Mouse (Mus musculus): ENCODE measurements around the gene Ano3. TPM values are rescaled to one million over a fixed set of nuclear protein-coding genes. Genes with fewer than 3 reads are reported as not detected.
"Not testable (repeated sequence)": the region's sequence is repeated elsewhere in the genome, so short reads cannot be mapped to it uniquely, and the experiment has no call there.

Gene Ano3
- polyA plus RNA-seq (2014; fragmentation: Nextera tagmentation; extraction: Ambion mirVana), result 0.18 TPM in 1 of 2 replicates, not detected in the other

DNA sequence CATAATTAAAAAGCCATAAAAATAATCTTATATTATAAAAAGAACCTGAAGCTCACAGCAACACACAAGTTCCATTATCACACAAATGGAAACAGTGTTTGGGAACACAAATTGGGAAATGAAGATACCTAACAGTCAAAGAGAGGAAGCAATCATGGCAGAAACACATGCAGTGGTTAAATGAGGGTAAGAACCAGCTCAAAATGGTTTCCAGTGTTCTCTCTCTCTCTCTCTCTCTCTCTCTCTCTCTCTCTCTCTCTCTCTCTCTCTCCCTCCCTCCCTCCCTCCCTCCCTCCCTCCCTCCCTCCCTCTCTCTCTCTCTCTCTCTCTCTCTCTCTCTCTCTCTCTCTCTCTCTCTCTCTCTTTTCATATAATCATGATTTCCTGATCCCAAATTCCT is at the start of gene Ano3:
Gene Ano3, minus strand, starts transcription at position 101 of the 400 bp plus-strand sequence.
- not testable (repeated sequence) for H3K9ac ChIP-seq (ENCODE audit: low read depth, low read length); H3K36me3 ChIP-seq (ENCODE audit: control insufficient read depth, insufficient read depth, low read length); ATAC-seq (replicated peaks; ENCODE audit: low FRiP score); DNase-seq (ENCODE audit: low spot score); H3K27ac ChIP-seq (ENCODE audit: low read depth, low read length); H3K4me1 ChIP-seq (replicated peaks; ENCODE audit: control insufficient read depth, insufficient read depth, low read length); H3K27me3 ChIP-seq (replicated peaks; ENCODE audit: control insufficient read depth, insufficient read depth, low read length); H3K9me3 ChIP-seq (ENCODE audit: control insufficient read depth, low read length)
- peak within 1 kb of the TSS; percentile 17; the same call in 1 of the 2 replicates for H3K4me3 ChIP-seq (ENCODE audit: low read depth, low read length)
- peak within 1 kb of the TSS; percentile 50 for H3K4me2 ChIP-seq

GRCm38 (mm10) chr2:110990071-110990470 is 39.3 kb upstream of the Ano3 start:
- WGBS, result 68% methylated on average over 1 of the region's 1 CpGs
- Histone ChIP-seq H3K36me3 (ENCODE audit: control insufficient read depth, insufficient read depth, low read length) (no peaks in the 10 kb centered on the region), H3K27me3 (replicated peaks; ENCODE audit: control insufficient read depth, insufficient read depth, low read length) (no peaks in the 10 kb centered on the region), H3K4me1 (replicated peaks; ENCODE audit: control insufficient read depth, insufficient read depth, low read length) (no peaks in the 10 kb centered on the region), H3K27ac (ENCODE audit: low read depth, low read length) (no peak overlapping the region), H3K9ac (ENCODE audit: low read depth, low read length) (no peak overlapping the region), H3K4me2 (no peak overlapping the region), H3K4me3 (ENCODE audit: low read depth, low read length) (no peak overlapping the region), H3K9me3 (ENCODE audit: control insufficient read depth, low read length) (no peaks in the 10 kb centered on the region)
- no peak for DNase-seq (ENCODE audit: low spot score)
- no peak for ATAC-seq (replicated peaks; ENCODE audit: low FRiP score)

GRCm38 (mm10) chr2:110989539-110989938 is 38.8 kb upstream of the Ano3 start:
- Histone ChIP-seq H3K4me2 (no peak overlapping the region), H3K27me3 (replicated peaks; ENCODE audit: control insufficient read depth, insufficient read depth, low read length) (no peaks in the 10 kb centered on the region), H3K4me1 (replicated peaks; ENCODE audit: control insufficient read depth, insufficient read depth, low read length) (no peaks in the 10 kb centered on the region), H3K36me3 (ENCODE audit: control insufficient read depth, insufficient read depth, low read length) (no peaks in the 10 kb centered on the region), H3K9me3 (ENCODE audit: control insufficient read depth, low read length) (no peaks in the 10 kb centered on the region), H3K9ac (ENCODE audit: low read depth, low read length) (no peak overlapping the region), H3K4me3 (ENCODE audit: low read depth, low read length) (no peak overlapping the region), H3K27ac (ENCODE audit: low read depth, low read length) (no peak overlapping the region)
- ATAC-seq (replicated peaks; ENCODE audit: low FRiP score) (no peak), DNase-seq (ENCODE audit: low spot score) (no peak)
- 83% methylated on average over 4 of the region's 4 CpGs for WGBS

DNA sequence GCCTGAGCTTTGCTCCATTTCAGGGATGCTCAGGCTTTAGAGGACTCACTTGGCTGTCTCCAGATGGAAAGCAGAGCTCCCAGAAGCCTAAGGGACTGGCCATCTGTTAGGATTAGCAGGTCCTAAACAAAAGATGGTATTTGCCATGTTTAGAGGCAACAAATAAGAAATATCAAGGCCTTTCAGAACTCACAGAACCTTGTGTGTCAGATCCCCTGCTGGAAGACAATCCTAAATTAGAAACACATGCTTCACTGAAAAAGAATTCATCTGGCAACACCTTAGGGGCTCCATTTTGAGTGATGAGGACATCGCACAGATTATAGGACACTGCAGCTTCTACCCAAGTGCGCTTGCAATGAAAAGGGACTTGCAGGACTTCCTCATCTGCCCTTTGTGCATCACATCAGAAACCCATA is 35.1 kb upstream of the Ano3 start:
- H3K27me3 ChIP-seq (replicated peaks; ENCODE audit: control insufficient read depth, insufficient read depth, low read length), result no peaks in the 10 kb centered on the region
- no peak overlapping the region for H3K4me2 ChIP-seq
- no peak overlapping the region for H3K4me3 ChIP-seq (ENCODE audit: low read depth, low read length)
- WGBS, result 79% methylated on average over 2 of the region's 2 CpGs
- H3K9ac ChIP-seq (ENCODE audit: low read depth, low read length), result no peak overlapping the region
- H3K27ac ChIP-seq (ENCODE audit: low read depth, low read length), result no peak overlapping the region
- H3K9me3 ChIP-seq (ENCODE audit: control insufficient read depth, low read length), result no peaks in the 10 kb centered on the region
- ATAC-seq (replicated peaks; ENCODE audit: low FRiP score) (no peak), DNase-seq (ENCODE audit: low spot score) (no peak)
- no peaks in the 10 kb centered on the region for H3K4me1 ChIP-seq (replicated peaks; ENCODE audit: control insufficient read depth, insufficient read depth, low read length)
- H3K36me3 ChIP-seq (ENCODE audit: control insufficient read depth, insufficient read depth, low read length), result no peaks in the 10 kb centered on the region

- Histone ChIP-seq H3K27ac (ENCODE audit: low read depth, low read length) (no peak overlapping the region), H3K27me3 (replicated peaks; ENCODE audit: control insufficient read depth, insufficient read depth, low read length) (no peaks in the 10 kb centered on the region), H3K4me2 (no peak overlapping the region), H3K9ac (ENCODE audit: low read depth, low read length) (no peak overlapping the region), H3K9me3 (ENCODE audit: control insufficient read depth, low read length) (no peaks in the 10 kb centered on the region), H3K36me3 (ENCODE audit: control insufficient read depth, insufficient read depth, low read length) (no peaks in the 10 kb centered on the region), H3K4me1 (replicated peaks; ENCODE audit: control insufficient read depth, insufficient read depth, low read length) (no peaks in the 10 kb centered on the region), H3K4me3 (ENCODE audit: low read depth, low read length) (no peak overlapping the region)
- no peak; the same call in 1 of the 2 replicates for ATAC-seq (replicated peaks; ENCODE audit: low FRiP score)
- WGBS, result 29% methylated on average over 1 of the region's 1 CpGs
- no peak for DNase-seq (ENCODE audit: low spot score)
These were observed 31.0 kb upstream of the Ano3 start for GRCm38 (mm10) chr2:110981733-110982132.

DNA sequence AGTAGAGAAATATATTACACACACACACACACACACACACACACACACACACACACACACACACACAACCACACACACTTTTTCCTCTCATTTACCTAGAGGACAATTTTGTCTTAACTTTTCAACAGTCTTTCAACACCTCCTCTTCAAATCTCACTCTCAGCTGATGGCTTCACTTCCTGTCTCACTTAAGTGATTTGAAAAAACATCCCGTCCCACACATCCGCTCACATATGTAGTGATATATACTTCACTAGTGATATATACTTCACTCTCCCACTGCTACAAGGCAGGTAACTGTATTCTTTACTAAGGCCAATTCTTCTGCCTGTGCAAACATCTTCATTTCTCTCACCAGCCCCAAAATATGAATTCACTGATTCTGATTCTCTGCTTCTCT is 28.9 kb upstream of the Ano3 start:
- H3K27me3 ChIP-seq (replicated peaks; ENCODE audit: control insufficient read depth, insufficient read depth, low read length), result no peaks in the 10 kb centered on the region
- ATAC-seq (replicated peaks; ENCODE audit: low FRiP score), result no peak
- no peak for DNase-seq (ENCODE audit: low spot score)
- H3K36me3 ChIP-seq (ENCODE audit: control insufficient read depth, insufficient read depth, low read length), result no peaks in the 10 kb centered on the region
- no peak overlapping the region for H3K9ac ChIP-seq (ENCODE audit: low read depth, low read length)
- no peaks in the 10 kb centered on the region for H3K9me3 ChIP-seq (ENCODE audit: control insufficient read depth, low read length)
- 69% methylated on average over 2 of the region's 2 CpGs for WGBS
- H3K4me3 ChIP-seq (ENCODE audit: low read depth, low read length), result no peak overlapping the region
- H3K4me1 ChIP-seq (replicated peaks; ENCODE audit: control insufficient read depth, insufficient read depth, low read length), result no peaks in the 10 kb centered on the region
- no peak overlapping the region for H3K4me2 ChIP-seq
- H3K27ac ChIP-seq (ENCODE audit: low read depth, low read length), result no peak overlapping the region

GRCm38 (mm10) chr2:110976871-110977270 is 26.1 kb upstream of the Ano3 start:
- H3K27ac ChIP-seq (ENCODE audit: low read depth, low read length), result no peak overlapping the region
- no peak overlapping the region for H3K4me3 ChIP-seq (ENCODE audit: low read depth, low read length)
- H3K27me3 ChIP-seq (replicated peaks; ENCODE audit: control insufficient read depth, insufficient read depth, low read length), result no peaks in the 10 kb centered on the region
- no peak overlapping the region for H3K4me2 ChIP-seq
- 72% methylated on average over 2 of the region's 2 CpGs for WGBS
- no peak overlapping the region for H3K9ac ChIP-seq (ENCODE audit: low read depth, low read length)
- no peak for ATAC-seq (replicated peaks; ENCODE audit: low FRiP score)
- no peaks in the 10 kb centered on the region for H3K4me1 ChIP-seq (replicated peaks; ENCODE audit: control insufficient read depth, insufficient read depth, low read length)
- no peaks in the 10 kb centered on the region for H3K9me3 ChIP-seq (ENCODE audit: control insufficient read depth, low read length)
- no peak for DNase-seq (ENCODE audit: low spot score)
- no peaks in the 10 kb centered on the region for H3K36me3 ChIP-seq (ENCODE audit: control insufficient read depth, insufficient read depth, low read length)

- no peak for ATAC-seq (replicated peaks; ENCODE audit: low FRiP score)
These were observed 19.4 kb upstream of the Ano3 start for GRCm38 (mm10) chr2:110970158-110970557.

GRCm38 (mm10) chr2:110965398-110965797 is 14.7 kb upstream of the Ano3 start:
- Histone ChIP-seq H3K4me3 (ENCODE audit: low read depth, low read length) (no peak overlapping the region), H3K9ac (ENCODE audit: low read depth, low read length) (no peak overlapping the region), H3K27me3 (replicated peaks; ENCODE audit: control insufficient read depth, insufficient read depth, low read length) (no peaks in the 10 kb centered on the region), H3K9me3 (ENCODE audit: control insufficient read depth, low read length) (no peaks in the 10 kb centered on the region), H3K4me1 (replicated peaks; ENCODE audit: control insufficient read depth, insufficient read depth, low read length) (no peaks in the 10 kb centered on the region), H3K4me2 (no peak overlapping the region), H3K27ac (ENCODE audit: low read depth, low read length) (no peak overlapping the region), H3K36me3 (ENCODE audit: control insufficient read depth, insufficient read depth, low read length) (no peaks in the 10 kb centered on the region)
- no peak for ATAC-seq (replicated peaks; ENCODE audit: low FRiP score)
- DNase-seq (ENCODE audit: low spot score), result no peak
- 97% methylated on average over 3 of the region's 3 CpGs for WGBS

More at GRCm38 (mm10) chr2:110970158-110970557, 19.4 kb upstream of the Ano3 start:
- WGBS, result 80% methylated on average over 2 of the region's 2 CpGs
- Histone ChIP-seq H3K4me1 (replicated peaks; ENCODE audit: control insufficient read depth, insufficient read depth, low read length) (no peaks in the 10 kb centered on the region), H3K4me2 (no peak overlapping the region), H3K27me3 (replicated peaks; ENCODE audit: control insufficient read depth, insufficient read depth, low read length) (no peaks in the 10 kb centered on the region), H3K9me3 (ENCODE audit: control insufficient read depth, low read length) (no peaks in the 10 kb centered on the region), H3K9ac (ENCODE audit: low read depth, low read length) (no peak overlapping the region), H3K27ac (ENCODE audit: low read depth, low read length) (no peak overlapping the region), H3K4me3 (ENCODE audit: low read depth, low read length) (no peak overlapping the region), H3K36me3 (ENCODE audit: control insufficient read depth, insufficient read depth, low read length) (no peaks in the 10 kb centered on the region)
- no peak for DNase-seq (ENCODE audit: low spot score)
